Mouse (Mus musculus) heart, postnatal 0 days (tissue): ENCODE measurements at regions not wholly inside any gene's neighbourhood (a gene's known extent, or its start where the extent isn't known, plus 50 kb on each side); places are given as distances from the start of the nearest gene placed in this dataset.

ENCODE experiments used
- ATAC-seq: fragments of 200-750 bp; cut with Nextera tagmentation; 2 replicates; pipeline ENCODE4 v1.8.0; 2017; ENCODE audit warnings: low read depth, moderate number of reproducible peaks, moderate library complexity; ENCODE audit not compliant: insufficient read depth
- DNase-seq: peaks from one replicate; pipeline ENCODE4 v3.0.0-alpha.2; 2016; ENCODE audit warnings: low spot score
- H3K27ac ChIP-seq: fragments of 300-500 bp; sonication (generic); 2 replicates; pipeline ENCODE4 v1.5.1; 2014; ENCODE audit warnings: low read depth, mild to moderate bottlenecking
- H3K27me3 ChIP-seq: fragments of 300-500 bp; sonication (generic); 2 replicates; pipeline ENCODE4 v1.6.1; 2014; ENCODE audit warnings: low read length, mixed read lengths; ENCODE audit not compliant: control insufficient read depth, insufficient read depth
- H3K36me3 ChIP-seq: fragments of 300-500 bp; sonication (generic); replicated peaks from 2 replicates; pipeline ENCODE4 v1.6.1; 2014; ENCODE audit warnings: low read length, mixed read lengths; ENCODE audit not compliant: control insufficient read depth, insufficient read depth
- H3K4me1 ChIP-seq: fragments of 300-500 bp; sonication (generic); 2 replicates; pipeline ENCODE4 v1.6.1; 2014; ENCODE audit warnings: antibody characterized with exemption; ENCODE audit not compliant: control insufficient read depth, insufficient read depth
- H3K4me2 ChIP-seq: fragments of 300-500 bp; sonication (generic); 2 replicates; pipeline ENCODE4 v1.6.1; 2014; ENCODE audit warnings: low read depth, mild to moderate bottlenecking, low read length, moderate library complexity
- H3K4me3 ChIP-seq: fragments of 300-500 bp; sonication (generic); 2 replicates; pipeline ENCODE4 v1.5.1; 2014; ENCODE audit warnings: low read depth, low read length
- H3K9ac ChIP-seq: fragments of 300-500 bp; sonication (generic); replicated peaks from 2 replicates; pipeline ENCODE4 v1.6.1; 2014; ENCODE audit warnings: low read depth, low read length, mixed read lengths
- H3K9me3 ChIP-seq: fragments of 300-500 bp; sonication (generic); replicated peaks from 2 replicates; pipeline ENCODE4 v1.6.1; 2016; ENCODE audit warnings: low read length; ENCODE audit not compliant: control insufficient read depth
- CTCF ChIP-seq: IDR thresholded peaks from 2 replicates; pipeline ENCODE4 v1.5.1; 2016; ENCODE audit warnings: antibody characterized with exemption, control low read depth, low read depth
- EP300 ChIP-seq: IDR thresholded peaks from 2 replicates; pipeline ENCODE4 v1.6.1; 2016; ENCODE audit warnings: antibody characterized with exemption, low read depth
- WGBS: fragments of 180-500 bp; shearing (Covaris S2); extraction: QIAGEN DNeasy Blood & Tissue Kit; methylation state at CpG from one replicate; pipeline ENCODE4 v1.1.7; 2014; 5-methylcytosine and 5-hydroxymethylcytosine counted together

- Histone ChIP-seq H3K4me1 (no peaks in the 10 kb centered on the region), H3K9me3 (no peaks in the 10 kb centered on the region), H3K9ac (no peak overlapping the region), H3K4me3 (no peak overlapping the region), H3K27me3 (no peaks in the 10 kb centered on the region), H3K36me3 (no peaks in the 10 kb centered on the region), H3K27ac (no peak overlapping the region), H3K4me2 (no peak overlapping the region)
- 89% methylated on average over 5 of the region's 5 CpGs for WGBS
- no peak for ATAC-seq
- no peak for TF ChIP-seq CTCF
- TF ChIP-seq EP300 = no peak
- no peak for DNase-seq
These were observed 263.0 kb upstream of the Id2 start for GRCm38 (mm10) chr12:25359931-25360330.

- Histone ChIP-seq H3K4me3 (no peak overlapping the region), H3K27me3 (no peaks in the 10 kb centered on the region), H3K36me3 (no peaks in the 10 kb centered on the region), H3K4me1 (no peaks in the 10 kb centered on the region), H3K4me2 (no peak overlapping the region), H3K9me3 (no peaks in the 10 kb centered on the region), H3K9ac (no peak overlapping the region), H3K27ac (no peak overlapping the region)
- 94% methylated on average over 8 of the region's 8 CpGs for WGBS
- no peak for ATAC-seq
- DNase-seq = no peak
- TF ChIP-seq EP300 (no peak), CTCF (no peak)
These were observed 262.0 kb upstream of the Id2 start for GRCm38 (mm10) chr12:25358846-25359525.

GRCm38 (mm10) chr12:25356774-25357173, 259.8 kb upstream of the Id2 start:
- Histone ChIP-seq H3K9ac (no peak overlapping the region), H3K27ac (no peak overlapping the region), H3K4me3 (no peak overlapping the region), H3K9me3 (no peaks in the 10 kb centered on the region), H3K4me1 (no peaks in the 10 kb centered on the region), H3K4me2 (no peak overlapping the region), H3K27me3 (no peaks in the 10 kb centered on the region), H3K36me3 (no peaks in the 10 kb centered on the region)
- TF ChIP-seq EP300 = no peak
- no peak for TF ChIP-seq CTCF
- 50% methylated on average over 2 of the region's 2 CpGs for WGBS
- ATAC-seq (no peak), DNase-seq (no peak)

DNA sequence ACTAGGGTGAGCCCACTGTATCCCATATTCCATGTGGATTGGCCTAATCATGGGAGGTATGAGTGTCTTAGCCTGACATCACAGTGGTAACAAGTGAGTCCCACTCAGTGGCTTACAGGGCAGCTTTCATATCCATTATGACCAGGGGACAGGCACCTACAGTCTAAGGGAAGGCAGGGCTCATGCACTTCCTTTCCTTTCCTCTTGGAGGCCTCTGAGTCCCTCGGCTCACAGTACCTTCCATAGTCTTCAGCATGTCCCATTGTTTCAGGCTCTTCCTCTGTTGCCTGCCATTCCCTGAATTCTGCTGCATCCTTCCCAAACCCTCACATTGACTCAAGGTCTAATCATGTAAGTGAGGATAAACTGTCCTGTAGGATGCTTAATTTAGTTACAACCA, 258.3 kb upstream of the Id2 start:
- Histone ChIP-seq H3K27me3 (no peaks in the 10 kb centered on the region), H3K9ac (no peak overlapping the region), H3K4me3 (no peak overlapping the region), H3K9me3 (no peaks in the 10 kb centered on the region), H3K4me2 (no peak overlapping the region), H3K4me1 (no peaks in the 10 kb centered on the region), H3K36me3 (no peaks in the 10 kb centered on the region), H3K27ac (no peak overlapping the region)
- DNase-seq = no peak
- TF ChIP-seq CTCF = no peak
- no peak for TF ChIP-seq EP300
- ATAC-seq = no peak
- 75% methylated on average over 1 of the region's 1 CpGs for WGBS

- Histone ChIP-seq H3K9ac (no peak overlapping the region), H3K27ac (no peak overlapping the region), H3K4me2 (no peak overlapping the region), H3K27me3 (no peaks in the 10 kb centered on the region), H3K36me3 (no peaks in the 10 kb centered on the region), H3K9me3 (no peaks in the 10 kb centered on the region), H3K4me1 (no peaks in the 10 kb centered on the region), H3K4me3 (no peak overlapping the region)
- ATAC-seq (no peak), DNase-seq (no peak)
- no peak for TF ChIP-seq EP300
- TF ChIP-seq CTCF = no peak
- WGBS = 86% methylated on average over 10 of the region's 10 CpGs
These were observed 256.5 kb upstream of the Id2 start for GRCm38 (mm10) chr12:25353402-25353896.

DNA sequence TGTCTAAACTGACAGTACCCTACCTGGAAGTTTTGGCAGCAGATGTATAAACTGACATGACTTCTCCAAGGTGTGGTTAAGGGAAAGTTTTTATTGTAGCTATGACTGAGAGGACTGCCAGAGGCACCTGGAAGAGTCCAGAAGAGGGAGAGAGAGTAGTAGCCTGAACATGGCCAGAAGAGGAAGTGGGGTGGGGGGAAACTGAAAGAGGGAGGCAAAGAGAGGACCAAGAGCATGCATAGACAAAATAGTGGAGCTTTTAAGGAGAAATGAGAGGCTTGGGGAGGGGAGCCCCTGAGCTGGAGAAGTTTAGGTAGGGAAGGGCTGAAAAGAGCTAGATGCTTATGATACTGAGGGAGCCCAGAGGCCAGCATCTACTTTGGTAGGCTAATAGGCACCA, 255.2 kb upstream of the Id2 start:
- H3K4me3 ChIP-seq = no peak overlapping the region
- no peak for TF ChIP-seq CTCF
- TF ChIP-seq EP300 = no peak
- no peak overlapping the region for H3K27ac ChIP-seq
- no peaks in the 10 kb centered on the region for H3K9me3 ChIP-seq
- no peaks in the 10 kb centered on the region for H3K27me3 ChIP-seq
- ATAC-seq (no peak), DNase-seq (no peak)
- H3K9ac ChIP-seq = no peak overlapping the region
- no peaks in the 10 kb centered on the region for H3K36me3 ChIP-seq
- no peaks in the 10 kb centered on the region for H3K4me1 ChIP-seq
- H3K4me2 ChIP-seq = no peak overlapping the region
